Mouse (Mus musculus): ENCODE measurements around the gene Polr3b.

DNA sequence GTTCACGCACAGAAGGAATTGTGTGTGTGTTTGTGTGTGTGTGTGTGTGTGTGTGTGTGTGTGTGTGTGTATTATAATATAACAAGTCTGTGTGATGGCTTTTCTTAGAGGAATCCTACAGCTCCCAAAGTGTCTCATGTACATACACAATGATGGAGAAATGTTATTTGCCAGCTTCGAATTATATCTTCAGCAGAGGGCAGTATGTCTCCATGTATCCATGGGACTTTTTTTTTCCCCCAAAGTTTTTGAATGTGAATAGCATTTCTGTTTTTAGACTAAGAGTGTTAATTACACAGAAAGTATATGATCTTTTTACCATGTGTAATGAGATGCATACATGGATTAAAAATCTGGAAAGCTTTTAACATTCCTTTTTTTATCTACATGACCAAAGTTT is 19.5 kb downstream of the Polr3b start:
- TF ChIP-seq CTCF (conservative IDR thresholded peaks at IDR 0.05; ENCODE audit: low read length) (no peak), NANOG (IDR thresholded peaks at IDR 0.05; ENCODE audit: borderline replicate concordance, low read length) (no peak), POU5F1 (IDR thresholded peaks at IDR 0.05; ENCODE audit: borderline replicate concordance, low read length) (no peak)
